Mouse (Mus musculus): Measurements from ENCODE around the gene Gas2. TPM values are rescaled to one million over a fixed set of nuclear protein-coding genes. Genes with fewer than 3 reads are reported as not detected.
A peak's percentile ranks its signal among the peaks of the same experiment; 100 is the strongest.

Gas2 gene
- polyA plus RNA-seq, 1 experiment from 2014 or later, result 29.8 TPM

GRCm38 (mm10) chr7:51862097-51862492 is 280 bp downstream of the Gas2 start, which contains the start of gene Fancf:
Gene Fancf, minus strand, starts transcription at chr7:51862267.
- H3K4me3 ChIP-seq (replicated peaks), result peak within 1 kb of the TSS; percentile 74
- peak within 1 kb of the TSS; percentile 65 for H3K4me2 ChIP-seq
- H3K27me3 ChIP-seq, result no peaks in the 10 kb centered on the region
- H3K27ac ChIP-seq, result peak within 1 kb of the TSS; percentile 99
- H3K9me3 ChIP-seq, result no peaks in the 10 kb centered on the region
- H3K36me3 ChIP-seq (replicated peaks), result peaks cover 5% of the 10 kb centered on the region
- H3K9ac ChIP-seq, result peak within 1 kb of the TSS; percentile 83
- ATAC-seq (ENCODE audit: low FRiP score), result peak; percentile 98
- under 1% methylated on average over 43 of the region's 43 CpGs for WGBS
- peaks cover 28% of the 10 kb centered on the region for H3K4me1 ChIP-seq

DNA sequence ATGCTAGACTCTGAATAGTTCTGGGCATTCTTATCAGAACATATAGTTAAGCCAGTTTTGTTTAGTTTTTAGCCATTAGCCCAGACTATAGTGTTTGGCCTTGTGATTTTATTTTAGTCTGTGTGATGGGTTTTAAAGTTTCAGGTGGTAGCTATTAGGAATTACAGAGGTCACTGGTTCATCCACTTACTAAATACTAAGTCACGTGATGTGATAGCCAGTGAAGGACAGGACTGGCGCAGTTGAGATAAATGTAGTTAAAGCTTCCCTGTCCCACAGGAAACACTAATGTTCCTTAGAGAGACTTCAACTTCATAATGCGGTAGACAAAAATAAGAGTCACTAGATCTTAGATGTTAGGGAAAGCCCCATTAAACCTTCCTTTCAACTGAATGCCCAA is 1.0 kb downstream of the Gas2 start:
- no peak for ATAC-seq (ENCODE audit: low FRiP score)
- WGBS, result 81% methylated on average over 3 of the region's 3 CpGs
- no peak overlapping the region for H3K27ac ChIP-seq

DNA sequence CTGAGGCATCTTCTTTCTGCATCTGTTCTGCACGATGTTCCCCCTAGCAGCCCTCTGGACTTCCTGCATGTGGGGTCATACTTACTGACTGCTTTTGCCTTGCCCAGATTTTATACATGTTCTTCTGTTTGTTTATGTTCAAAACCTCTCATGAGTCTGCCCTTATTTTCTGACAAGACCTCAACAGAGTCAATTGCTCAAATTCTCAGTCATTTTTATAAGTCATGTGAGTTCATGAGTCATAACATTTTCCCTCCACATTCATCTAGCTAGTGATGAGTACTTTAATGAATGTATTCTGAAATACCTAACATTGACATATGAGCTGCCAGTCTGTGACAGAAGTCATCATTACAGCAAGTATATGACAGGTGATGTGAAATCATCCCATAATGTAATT is 3.5 kb downstream of the Gas2 start:
- Histone ChIP-seq H3K4me2 (no peak overlapping the region), H3K27me3 (no peaks in the 10 kb centered on the region), H3K4me1 (peaks cover 24% of the 10 kb centered on the region), H3K9ac (no peak overlapping the region), H3K36me3 (replicated peaks) (no peaks in the 10 kb centered on the region; the same call in 1 of the 2 replicates), H3K4me3 (replicated peaks) (no peak overlapping the region), H3K9me3 (no peaks in the 10 kb centered on the region), H3K27ac (no peak overlapping the region)
- no peak for ATAC-seq (ENCODE audit: low FRiP score)
- WGBS, result 85% methylated on average over 1 of the region's 1 CpGs

More for the DNA sequence above, 1.0 kb downstream of the Gas2 start:
- peak overlapping the region; percentile 83 for H3K9ac ChIP-seq
- peak overlapping the region; percentile 74 for H3K4me3 ChIP-seq (replicated peaks)
- peak overlapping the region; percentile 65 for H3K4me2 ChIP-seq
- peaks cover 5% of the 10 kb centered on the region; the same call in 1 of the 2 replicates for H3K36me3 ChIP-seq (replicated peaks)
- H3K4me1 ChIP-seq, result peaks cover 28% of the 10 kb centered on the region
- H3K27me3 ChIP-seq, result no peaks in the 10 kb centered on the region
- no peaks in the 10 kb centered on the region for H3K9me3 ChIP-seq

GRCm38 (mm10) chr7:51867983-51868382 is 6.2 kb downstream of the Gas2 start:
- H3K27me3 ChIP-seq, result no peaks in the 10 kb centered on the region
- ATAC-seq (ENCODE audit: low FRiP score), result no peak
- no peaks in the 10 kb centered on the region for H3K9me3 ChIP-seq
- WGBS, result 92% methylated on average over 1 of the region's 1 CpGs
- H3K9ac ChIP-seq, result no peak overlapping the region
- H3K27ac ChIP-seq, result no peak overlapping the region
- no peak overlapping the region for H3K4me3 ChIP-seq (replicated peaks)
- peaks cover 12% of the 10 kb centered on the region for H3K4me1 ChIP-seq
- no peak overlapping the region for H3K4me2 ChIP-seq
- H3K36me3 ChIP-seq (replicated peaks), result no peaks in the 10 kb centered on the region; the same call in 1 of the 2 replicates

- Histone ChIP-seq H3K4me3 (replicated peaks) (no peak overlapping the region), H3K27me3 (no peaks in the 10 kb centered on the region), H3K27ac (no peak overlapping the region), H3K9ac (no peak overlapping the region), H3K4me1 (no peaks in the 10 kb centered on the region), H3K36me3 (replicated peaks) (no peaks in the 10 kb centered on the region), H3K9me3 (no peaks in the 10 kb centered on the region), H3K4me2 (no peak overlapping the region)
- 77% methylated on average over 1 of the region's 1 CpGs for WGBS
- no peak for ATAC-seq (ENCODE audit: low FRiP score)
Observed at GRCm38 (mm10) chr7:51872041-51872440, 10.2 kb downstream of the Gas2 start.

DNA sequence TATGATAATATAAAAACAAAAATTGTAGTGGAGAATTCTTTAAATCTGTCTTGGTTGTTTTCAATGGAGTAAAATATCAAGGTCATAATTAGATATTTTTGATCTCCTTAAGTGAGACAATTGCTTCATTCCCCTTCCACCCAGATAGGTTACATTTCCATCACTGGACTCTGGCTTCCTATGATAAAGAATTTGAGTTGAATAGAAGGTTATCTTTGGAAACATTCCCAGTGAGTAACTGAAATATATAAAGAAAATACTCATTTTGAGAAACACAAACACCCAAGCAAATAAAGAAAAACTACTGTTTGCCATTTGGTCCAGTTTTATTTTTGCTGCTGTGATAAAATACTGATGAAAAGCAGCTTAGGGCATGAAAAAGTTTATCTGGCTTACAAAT is 10.8 kb downstream of the Gas2 start:
- Histone ChIP-seq H3K36me3 (replicated peaks) (no peaks in the 10 kb centered on the region), H3K4me2 (no peak overlapping the region), H3K9ac (no peak overlapping the region), H3K27ac (no peak overlapping the region), H3K27me3 (no peaks in the 10 kb centered on the region), H3K4me1 (no peaks in the 10 kb centered on the region), H3K9me3 (no peaks in the 10 kb centered on the region), H3K4me3 (replicated peaks) (no peak overlapping the region)
- ATAC-seq (ENCODE audit: low FRiP score), result no peak

DNA sequence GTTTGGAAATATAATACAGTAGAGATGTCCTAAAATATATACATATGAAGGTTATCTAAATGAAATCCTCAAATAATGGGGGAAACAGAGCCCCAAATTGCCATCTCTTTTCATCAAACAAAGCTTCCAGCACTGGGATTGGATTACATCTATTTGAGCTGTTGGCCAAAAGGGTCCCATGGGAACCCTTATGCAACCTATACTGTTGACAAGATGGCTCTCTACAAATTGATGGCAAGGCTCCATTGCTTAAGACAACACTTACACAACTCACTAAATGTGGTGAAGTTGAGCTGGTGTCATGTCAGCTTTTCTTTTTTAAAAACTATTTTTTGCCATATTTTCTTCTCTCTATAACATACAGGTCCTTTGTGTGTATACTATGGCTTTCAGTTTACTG is 14.5 kb downstream of the Gas2 start:
- Histone ChIP-seq H3K9ac (no peak overlapping the region), H3K27ac (no peak overlapping the region), H3K4me2 (no peak overlapping the region), H3K9me3 (no peaks in the 10 kb centered on the region), H3K36me3 (replicated peaks) (no peaks in the 10 kb centered on the region), H3K27me3 (no peaks in the 10 kb centered on the region), H3K4me3 (replicated peaks) (no peak overlapping the region), H3K4me1 (peaks cover 15% of the 10 kb centered on the region)
- no peak for ATAC-seq (ENCODE audit: low FRiP score)

- Histone ChIP-seq H3K4me1 (peaks cover 15% of the 10 kb centered on the region), H3K4me2 (peak overlapping the region; percentile 78), H3K27ac (peak overlapping the region; percentile 87), H3K36me3 (replicated peaks) (no peaks in the 10 kb centered on the region), H3K9ac (peak overlapping the region; percentile 72), H3K4me3 (replicated peaks) (peak overlapping the region; percentile 49), H3K27me3 (no peaks in the 10 kb centered on the region), H3K9me3 (no peaks in the 10 kb centered on the region)
- WGBS, result 2% methylated on average over 8 of the region's 8 CpGs
- ATAC-seq (ENCODE audit: low FRiP score), result peak; percentile 21; the same call in 1 of the 2 replicates
Observed at GRCm38 (mm10) chr7:51878730-51879129, 16.9 kb downstream of the Gas2 start.

DNA sequence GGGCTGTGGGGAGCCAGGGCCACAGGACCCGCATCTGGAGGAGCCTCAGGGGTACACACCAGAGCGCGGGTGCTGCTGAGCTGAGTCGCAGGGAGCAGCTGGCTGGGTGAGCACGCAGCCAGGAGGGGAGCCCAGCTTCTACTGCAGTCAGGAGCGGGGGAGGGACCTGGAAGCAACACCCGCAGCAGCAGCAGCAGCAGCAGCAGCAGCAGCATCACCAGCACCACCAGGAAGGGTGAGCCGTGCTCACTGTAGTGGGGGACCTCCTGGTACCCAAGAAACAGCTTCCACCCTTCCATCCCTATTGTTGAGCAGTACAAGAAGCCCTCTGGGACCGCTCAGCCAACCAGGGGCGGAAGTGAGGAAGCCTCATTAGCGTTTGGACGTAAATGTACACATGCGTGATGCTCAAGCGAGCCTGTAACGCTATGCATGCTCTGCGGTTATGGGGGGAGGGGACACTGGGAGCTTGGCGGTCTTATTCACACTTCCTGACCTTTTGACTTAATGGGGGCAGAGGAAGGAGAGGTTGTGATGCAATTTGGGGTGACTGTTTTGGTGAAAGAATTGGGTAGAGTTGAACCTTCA is 17.4 kb downstream of the Gas2 start:
- Histone ChIP-seq H3K27ac (peak overlapping the region; percentile 87), H3K4me1 (peaks cover 15% of the 10 kb centered on the region), H3K4me2 (peak overlapping the region; percentile 78), H3K4me3 (replicated peaks) (peak overlapping the region; percentile 49), H3K27me3 (no peaks in the 10 kb centered on the region), H3K36me3 (replicated peaks) (no peaks in the 10 kb centered on the region), H3K9ac (peak overlapping the region; percentile 72), H3K9me3 (no peaks in the 10 kb centered on the region)
- peak; percentile 94 for ATAC-seq (ENCODE audit: low FRiP score)
- 1% methylated on average over 17 of the region's 17 CpGs for WGBS

GRCm38 (mm10) chr7:51880121-51880520 is 18.3 kb downstream of the Gas2 start:
- Histone ChIP-seq H3K36me3 (replicated peaks) (no peaks in the 10 kb centered on the region), H3K9ac (no peak overlapping the region), H3K4me1 (peaks cover 15% of the 10 kb centered on the region), H3K4me3 (replicated peaks) (no peak overlapping the region), H3K27me3 (no peaks in the 10 kb centered on the region), H3K27ac (no peak overlapping the region), H3K9me3 (no peaks in the 10 kb centered on the region), H3K4me2 (no peak overlapping the region)
- 92% methylated on average over 4 of the region's 4 CpGs for WGBS
- ATAC-seq (ENCODE audit: low FRiP score), result no peak

DNA sequence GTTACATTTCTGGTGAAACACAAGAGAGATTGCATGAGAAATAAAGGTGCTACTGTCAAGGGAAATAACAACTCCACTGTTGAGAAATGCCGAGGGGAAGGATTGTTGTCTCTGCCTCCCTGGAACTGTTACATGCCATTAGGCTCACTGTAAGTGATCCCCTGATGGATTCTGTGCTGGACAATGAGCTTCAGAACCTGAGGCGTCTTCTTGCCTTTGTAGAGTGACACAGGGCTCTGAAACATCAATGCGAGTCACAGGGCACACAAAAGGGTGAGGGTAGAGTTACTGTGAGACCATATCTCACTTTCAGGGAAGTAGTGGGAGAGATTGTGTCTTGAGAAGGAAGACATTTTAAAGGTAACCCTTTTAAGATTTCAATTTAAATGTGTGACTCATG is 23.5 kb downstream of the Gas2 start:
- H3K4me3 ChIP-seq (replicated peaks), result no peak overlapping the region
- H3K9ac ChIP-seq, result no peak overlapping the region
- no peak overlapping the region for H3K27ac ChIP-seq
- no peaks in the 10 kb centered on the region for H3K4me1 ChIP-seq
- WGBS, result 60% methylated on average over 3 of the region's 3 CpGs
- ATAC-seq (ENCODE audit: low FRiP score), result no peak
- no peaks in the 10 kb centered on the region for H3K27me3 ChIP-seq
- no peak overlapping the region for H3K4me2 ChIP-seq
- no peaks in the 10 kb centered on the region for H3K36me3 ChIP-seq (replicated peaks)
- no peaks in the 10 kb centered on the region for H3K9me3 ChIP-seq

GRCm38 (mm10) chr7:51887678-51888567 is 26.1 kb downstream of the Gas2 start:
- no peak overlapping the region for H3K4me3 ChIP-seq (replicated peaks)
- H3K27ac ChIP-seq, result no peak overlapping the region
- H3K27me3 ChIP-seq, result no peaks in the 10 kb centered on the region
- no peaks in the 10 kb centered on the region for H3K4me1 ChIP-seq
- 86% methylated on average over 11 of the region's 11 CpGs for WGBS
- H3K9me3 ChIP-seq, result no peaks in the 10 kb centered on the region
- H3K9ac ChIP-seq, result no peak overlapping the region
- ATAC-seq (ENCODE audit: low FRiP score), result no peak
- no peak overlapping the region for H3K4me2 ChIP-seq
- no peaks in the 10 kb centered on the region for H3K36me3 ChIP-seq (replicated peaks)

GRCm38 (mm10) chr7:51889601-51890000 is 27.8 kb downstream of the Gas2 start:
- ATAC-seq (ENCODE audit: low FRiP score), result no peak
- no peak overlapping the region for H3K4me3 ChIP-seq (replicated peaks)
- 94% methylated on average over 7 of the region's 7 CpGs for WGBS
- no peak overlapping the region for H3K27ac ChIP-seq
- H3K36me3 ChIP-seq (replicated peaks), result no peaks in the 10 kb centered on the region
- no peaks in the 10 kb centered on the region for H3K4me1 ChIP-seq
- no peaks in the 10 kb centered on the region for H3K9me3 ChIP-seq
- no peaks in the 10 kb centered on the region for H3K27me3 ChIP-seq
- H3K4me2 ChIP-seq, result no peak overlapping the region
- H3K9ac ChIP-seq, result no peak overlapping the region
